ENCODE assay signal across 20 mouse cellular contexts in the genomic region with DNA sequence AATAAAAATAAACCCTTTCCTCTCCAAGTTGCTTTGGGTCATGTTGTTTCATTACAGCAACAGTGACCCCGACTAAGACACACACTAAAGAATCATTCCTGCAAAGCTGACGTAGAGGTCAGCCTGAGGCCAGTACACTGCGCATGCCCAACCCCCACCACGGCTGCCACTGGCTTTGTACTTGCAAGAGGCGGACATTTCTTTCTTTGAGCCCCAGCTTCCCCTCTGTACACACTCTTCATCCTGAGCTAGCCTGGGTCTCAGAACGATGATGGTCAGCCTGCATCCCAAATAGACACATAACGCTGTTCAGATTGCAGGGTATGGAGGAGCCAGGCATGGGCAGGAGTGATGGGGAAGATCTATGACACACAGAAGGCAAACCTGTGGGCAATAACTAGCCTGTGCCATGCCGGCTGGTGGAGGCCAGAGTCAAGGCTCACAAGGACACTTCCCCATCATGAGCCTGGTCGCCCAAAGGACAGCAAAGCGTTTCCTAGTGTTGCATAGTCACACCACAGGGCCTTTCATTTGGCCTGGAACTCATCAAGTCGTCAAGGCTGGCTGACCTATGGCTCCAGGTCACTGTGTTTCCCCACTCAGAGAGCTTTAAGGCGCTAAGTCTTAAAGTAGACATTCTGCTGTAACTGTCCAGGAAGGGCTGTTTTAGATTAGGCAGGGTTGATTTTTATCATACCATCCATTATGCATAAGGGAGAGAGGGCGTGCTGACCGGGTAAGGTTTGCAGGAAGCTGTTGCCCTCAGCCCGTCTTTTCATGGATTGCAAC. TPM values are rescaled to one million over a fixed set of nuclear protein-coding genes. Genes with fewer than 3 reads are reported as not detected.
DNase-seq lines count a peak whose midpoint lies in the region; ATAC-seq lines count a peak whose summit lies in the region.
"Had no signal": no experiment of that assay in that cellular context is flagged by ENCODE, and none has a peak within 500 bp of the region (broad histone marks: within the 10 kb centered on the region; RNA-seq: fewer than 3 reads in every experiment).

No protein-coding gene starts in this region.

- DNase-seq in heart, adult 11 months: peak; percentile 86
- no peak for DNase-seq in heart, adult 8-10 months (ENCODE audit: low spot score)
- DNase-seq in embryonic facial prominence, embryonic 10.5 days (ENCODE audit: low spot score): peak; percentile 59
- peak; percentile 38 for DNase-seq in limb, embryonic 10.5 days (ENCODE audit: low spot score)
- DNase-seq in gastrocnemius, postnatal 25 days: no peak
- DNase-seq: cerebellum, adult 18-20 months; cerebellum, postnatal 14 days; forebrain, postnatal 0 days; kidney, adult 11 months; kidney, postnatal 36 days; liver, embryonic 13.5 days; lung, adult 2 months had no signal

- no peak overlapping the region for H3K4me2 ChIP-seq in intestine, embryonic 15.5 days (replicated peaks)
- H3K4me2 ChIP-seq: heart, embryonic 12.5 days; kidney, embryonic 15.5 days; liver, embryonic 13.5 days; midbrain, embryonic 13.5 days; neural tube, embryonic 13.5 days; stomach, embryonic 15.5 days had no signal

- ATAC-seq in intestine, embryonic 15.5 days: no peak
- ATAC-seq: forebrain, postnatal 0 days; midbrain, embryonic 13.5 days; Patski had no signal

- peaks cover 52% of the 10 kb centered on the region for H3K36me3 ChIP-seq in embryonic facial prominence, embryonic 10.5 days (replicated peaks)
- peaks cover 48% of the 10 kb centered on the region for H3K36me3 ChIP-seq in limb, embryonic 10.5 days
- no peaks in the 10 kb centered on the region for H3K36me3 ChIP-seq in intestine, embryonic 15.5 days

- peaks cover 39% of the 10 kb centered on the region for H3K4me1 ChIP-seq in brown adipose tissue, adult 24 weeks (ENCODE audit: control insufficient read depth, insufficient read depth, insufficient read length, low read length)
- H3K4me1 ChIP-seq in embryonic facial prominence, embryonic 10.5 days: peaks cover 59% of the 10 kb centered on the region
- peaks cover 41% of the 10 kb centered on the region for H3K4me1 ChIP-seq in limb, embryonic 10.5 days
- H3K4me1 ChIP-seq in intestine, embryonic 15.5 days (replicated peaks): no peaks in the 10 kb centered on the region
- H3K4me1 ChIP-seq: midbrain, embryonic 13.5 days; stomach, embryonic 15.5 days had no signal

- no peak overlapping the region for H3K4me3 ChIP-seq in brown adipose tissue, adult 24 weeks (ENCODE audit: insufficient read depth, low read depth, low read length)
- no peak overlapping the region for H3K4me3 ChIP-seq in embryonic facial prominence, embryonic 10.5 days
- H3K4me3 ChIP-seq in limb, embryonic 10.5 days: no peak overlapping the region
- no peak overlapping the region for H3K4me3 ChIP-seq in intestine, embryonic 15.5 days (replicated peaks)
- H3K4me3 ChIP-seq: heart, embryonic 12.5 days; kidney, embryonic 15.5 days; liver, embryonic 13.5 days; midbrain, embryonic 13.5 days; neural tube, embryonic 13.5 days; stomach, embryonic 15.5 days had no signal

- H3K27me3 ChIP-seq in embryonic facial prominence, embryonic 10.5 days (replicated peaks; ENCODE audit: low read depth, poor library complexity, severe bottlenecking): no peaks in the 10 kb centered on the region
- no peaks in the 10 kb centered on the region for H3K27me3 ChIP-seq in limb, embryonic 10.5 days (ENCODE audit: low read depth, poor library complexity, severe bottlenecking)
- H3K27me3 ChIP-seq in intestine, embryonic 15.5 days (replicated peaks): no peaks in the 10 kb centered on the region
- H3K27me3 ChIP-seq: heart, embryonic 12.5 days; kidney, embryonic 15.5 days; liver, embryonic 13.5 days; midbrain, embryonic 13.5 days; neural tube, embryonic 13.5 days; Patski; stomach, embryonic 15.5 days had no signal

- 0 out of 2 replicates have a peak overlapping the region, but pooled peaks have one; percentile 11 for H3K27ac ChIP-seq in brown adipose tissue, adult 24 weeks (replicated peaks; ENCODE audit: low read depth, low read length)
- peak overlapping the region; percentile 70 for H3K27ac ChIP-seq in embryonic facial prominence, embryonic 10.5 days (replicated peaks)
- H3K27ac ChIP-seq in limb, embryonic 10.5 days: peak overlapping the region; percentile 37
- H3K27ac ChIP-seq in intestine, embryonic 15.5 days: no peak overlapping the region
- H3K27ac ChIP-seq: kidney, embryonic 15.5 days; liver, embryonic 13.5 days; midbrain, embryonic 13.5 days; neural tube, embryonic 13.5 days; stomach, embryonic 15.5 days had no signal

- no peaks in the 10 kb centered on the region for H3K9me3 ChIP-seq in embryonic facial prominence, embryonic 10.5 days
- H3K9me3 ChIP-seq in limb, embryonic 10.5 days (replicated peaks): no peaks in the 10 kb centered on the region
- no peaks in the 10 kb centered on the region for H3K9me3 ChIP-seq in intestine, embryonic 15.5 days
- H3K9me3 ChIP-seq: heart, embryonic 12.5 days; kidney, embryonic 15.5 days; liver, embryonic 13.5 days; midbrain, embryonic 13.5 days; stomach, embryonic 15.5 days had no signal

- WGBS in embryonic facial prominence, embryonic 10.5 days: 51% methylated on average over 15 of the region's 15 CpGs
- 36% methylated on average over 15 of the region's 15 CpGs for WGBS in limb, embryonic 10.5 days
- 61% methylated on average over 15 of the region's 15 CpGs for WGBS in intestine, embryonic 15.5 days

- H3K9ac ChIP-seq in intestine, embryonic 15.5 days: no peak overlapping the region
- H3K9ac ChIP-seq: forebrain, postnatal 0 days; heart, embryonic 12.5 days; kidney, embryonic 15.5 days; liver, embryonic 13.5 days; midbrain, embryonic 13.5 days; neural tube, embryonic 13.5 days; stomach, embryonic 15.5 days had no signal

RNA-seq across cellular contexts. Expression of a gene that starts 13.2 kb away (rescaled TPM):
- total RNA-seq in heart, adult 8-10 months (2022): 1 to 10 TPM in 2 of 4 experiments, under 1 TPM in 2; 0.87 to 1.8 (median 1.2) TPM
- polyA plus RNA-seq in brown adipose tissue, adult 24 weeks (2012; ENCODE audit: insufficient read depth, insufficient read length, missing spikeins): 0.40 TPM in 1 of 2 replicates, not detected in the other
- polyA plus RNA-seq in embryonic facial prominence, embryonic 10.5 days (2016; fragmentation: Nextera tagmentation; extraction: Ambion mirVana): 1.7 and 2.3 TPM in 2 replicates
- 1.3 and 1.5 TPM in 2 replicates for polyA plus RNA-seq in limb, embryonic 10.5 days (2016; fragmentation: Nextera tagmentation; extraction: Ambion mirVana)
- 1 to 10 TPM in 1 of 2 experiments, under 1 TPM in 1; 0.61 to 1.0 TPM for total RNA-seq in gastrocnemius, postnatal 25 days (2021)
- 1.6 and 1.9 TPM in 2 replicates for polyA plus RNA-seq in intestine, embryonic 15.5 days (2015; fragmentation: Nextera tagmentation; extraction: Ambion mirVana)

RNA-seq across cellular contexts. Expression of a gene that starts 28.0 kb away (rescaled TPM):
- total RNA-seq in heart, adult 8-10 months (2022): 10 to 100 TPM; 67.0 to 79.3 (median 73.4) TPM
- 34.8 and 41.0 TPM in 2 replicates for polyA plus RNA-seq in brown adipose tissue, adult 24 weeks (2012; ENCODE audit: insufficient read depth, insufficient read length, missing spikeins)
- 128 and 133 TPM in 2 replicates for polyA plus RNA-seq in embryonic facial prominence, embryonic 10.5 days (2016; fragmentation: Nextera tagmentation; extraction: Ambion mirVana)
- 134 and 141 TPM in 2 replicates for polyA plus RNA-seq in limb, embryonic 10.5 days (2016; fragmentation: Nextera tagmentation; extraction: Ambion mirVana)
- 10 to 100 TPM; 52.2 to 67.2 TPM for total RNA-seq in gastrocnemius, postnatal 25 days (2021)
- 99.3 and 104 TPM in 2 replicates for polyA plus RNA-seq in intestine, embryonic 15.5 days (2015; fragmentation: Nextera tagmentation; extraction: Ambion mirVana)

Comparison
In these comparisons a context has a peak if more than half of its experiments do, and no peak if none do; other contexts are left out.
1. DNase-seq: peak in heart, adult 11 months (single experiment), embryonic facial prominence, embryonic 10.5 days (single experiment) and limb, embryonic 10.5 days (single experiment); none in heart, adult 8-10 months (single experiment) and gastrocnemius, postnatal 25 days (single experiment).